Mouse (Mus musculus) adrenal gland, postnatal 10 days (tissue): ENCODE measurements around the gene Park7. TPM values are rescaled to one million over a fixed set of nuclear protein-coding genes. Genes with fewer than 3 reads are reported as not detected.

Experiments
- total RNA-seq, 2 experiments: library from RNA; stranded (reverse); gene quantifications; 2 replicates each; pipeline ENCODE4 v1.2.3; 2021

Gene Park7
- total RNA-seq, 2 experiments from 2014 or later: 242 to 261 TPM

Other genes with a start within 250 kb of the Park7 start
- gene Errfi1, start 60.5 kb downstream of the Park7 start, total RNA-seq: 100 to 1,000 TPM in 1 of 2 experiments, 10 to 100 TPM in 1; 32.3 to 159 TPM
- under 1 TPM; 0.57 to 0.73 TPM for gene Tnfrsf9, start 125 bp upstream of the Park7 start, total RNA-seq
- not detected for gene Uts2, start 82.7 kb upstream of the Park7 start, total RNA-seq
- gene Per3, start 130.2 kb upstream of the Park7 start, total RNA-seq: 10 to 100 TPM; 25.6 to 39.7 TPM
- 10 to 100 TPM; 87.4 to 91.7 TPM for gene Vamp3, start 143.5 kb upstream of the Park7 start, total RNA-seq
- not detected for gene Gm13090, start 175.1 kb upstream of the Park7 start, total RNA-seq